Mouse (Mus musculus) CH12.LX (cell line): Measurements from ENCODE around the gene Vwc2l.

Experiments used
- BHLHE40 ChIP-seq: IDR thresholded peaks from 2 replicates; pipeline ENCODE4 v1.6.1; 2011; ENCODE audit warnings: mild to moderate bottlenecking, low read depth, low read length, improper control_type of control experiment
- CTCF ChIP-seq, 2 experiments: IDR thresholded peaks in 1 of 2; conservative IDR thresholded peaks in 1 of 2; 2 replicates each; pipeline ENCODE4 v1.5.1; 2011 to 2012; ENCODE audit warnings: low read depth in 2 of 2, low read length in 2 of 2, improper control_type of control experiment in 1 of 2, inconsistent platforms in 1 of 2, mild to moderate bottlenecking in 1 of 2, moderate library complexity in 1 of 2
- E2F4 ChIP-seq: IDR thresholded peaks from 2 replicates; pipeline ENCODE4 v1.6.1; 2011; ENCODE audit warnings: low read depth, low read length, improper control_type of control experiment; ENCODE audit not compliant: insufficient replicate concordance
- EP300 ChIP-seq: IDR thresholded peaks from 2 replicates; pipeline ENCODE4 v1.6.1; 2011; ENCODE audit warnings: low read length, improper control_type of control experiment
- HCFC1 ChIP-seq: IDR thresholded peaks from 2 replicates; pipeline ENCODE4 v1.6.1; 2012; ENCODE audit warnings: low read depth, mild to moderate bottlenecking, inconsistent platforms, low read length, improper control_type of control experiment
- MAX ChIP-seq: IDR thresholded peaks from 2 replicates; pipeline ENCODE4 v1.6.1; 2011; ENCODE audit warnings: low read length, improper control_type of control experiment
- POLR2AphosphoS2 ChIP-seq: IDR thresholded peaks from 2 replicates; pipeline ENCODE4 v1.6.1; 2011; ENCODE audit warnings: low read depth, low read length, improper control_type of control experiment
- TBP ChIP-seq: conservative IDR thresholded peaks from 2 replicates; pipeline ENCODE4 v1.6.1; 2011; ENCODE audit warnings: low read depth, low read length, improper control_type of control experiment
- USF1 ChIP-seq: IDR thresholded peaks from 2 replicates; pipeline ENCODE4 v1.6.1; 2014; ENCODE audit warnings: low read depth, mild to moderate bottlenecking, inconsistent platforms, low read length, improper control_type of control experiment

DNA sequence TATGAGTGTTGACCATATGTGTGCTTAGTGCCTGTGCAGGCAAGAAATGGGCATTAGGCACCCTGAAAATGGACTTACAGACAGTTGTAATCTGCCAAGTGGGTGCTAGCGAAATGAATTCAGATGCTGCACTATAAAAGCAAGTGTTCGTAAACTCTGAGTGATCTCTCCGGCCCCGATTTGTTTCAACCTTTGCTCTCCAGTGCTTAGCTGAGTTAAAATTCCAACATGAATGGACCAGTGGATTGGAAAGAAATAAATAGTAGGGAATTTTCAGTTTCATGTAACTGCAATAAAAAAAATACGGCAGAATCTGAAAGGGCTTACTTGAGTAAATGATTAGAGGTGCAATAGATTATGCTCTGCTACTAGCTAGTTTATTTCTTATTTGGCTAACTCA is 66.1 kb downstream of the Vwc2l start:
- TF ChIP-seq CTCF (conservative IDR thresholded peaks at IDR 0.05 in 1 of 2, IDR thresholded peaks at IDR 0.05 in 1 of 2; ENCODE audit: low read depth in 2 of 2, low read length in 2 of 2): no peak
- TF ChIP-seq HCFC1: no peak
- no peak for TF ChIP-seq TBP
- no peak for TF ChIP-seq USF1
- no peak for TF ChIP-seq EP300
- no peak for TF ChIP-seq MAX
- TF ChIP-seq E2F4: no peak
- no peak for TF ChIP-seq BHLHE40
- no peak for TF ChIP-seq POLR2AphosphoS2
